Mouse (Mus musculus) effector memory CD4-positive, alpha-beta T cell, adult 7 months (primary cell): ENCODE results near the gene Il17rd. TPM values are rescaled to one million over a fixed set of nuclear protein-coding genes. Genes with fewer than 3 reads are reported as not detected.

Source experiments
- polyA plus RNA-seq: library from polyadenylated mRNA; unstranded; fragments of 100-300 nt; shearing (Covaris generic); gene quantifications from one replicate; pipeline ENCODE4 v1.2.1, GENCODE M21; 2017

Gene Il17rd
- polyA plus RNA-seq, result 0.33 TPM

GRCm38 (mm10) chr14:27038783-27039182 is at the start of gene Il17rd:
Il17rd (plus strand) TSS chr14:27038941.

GRCm38 (mm10) chr14:26994211-26994741 is 44.5 kb upstream of the Il17rd start, which contains the start of gene Hesx1:
Hesx1 (plus strand) TSS chr14:26994416.

GRCm38 (mm10) chr14:27114362-27115274 is 75.9 kb downstream of the Il17rd start, which contains the start of gene Arhgef3:
Arhgef3 (plus strand) TSS chr14:27114899.

Other genes with a start within 250 kb of the Il17rd start
- gene Asb14, start 144.4 kb upstream of the Il17rd start, polyA plus RNA-seq, result 0.57 TPM
- 42.1 TPM for gene Appl1, start 67.7 kb upstream of the Il17rd start, polyA plus RNA-seq
- gene Hesx1, start 44.5 kb upstream of the Il17rd start, polyA plus RNA-seq, result not detected
- 255 TPM for gene Arhgef3, start 76.0 kb downstream of the Il17rd start, polyA plus RNA-seq